Mouse (Mus musculus) olfactory bulb, adult 2 months (tissue): ENCODE measurements around the gene Eif4e1b.

ENCODE experiments used
- CTCF ChIP-seq: fragments of 200-500 bp; IDR thresholded peaks from 2 replicates; pipeline ENCODE4 v1.5.1; 2012; ENCODE audit warnings: low read depth, mild to moderate bottlenecking, low read length, moderate library complexity; ENCODE audit not compliant: insufficient read depth
- POLR2A ChIP-seq: fragments of 200-500 bp; IDR thresholded peaks from 2 replicates; pipeline ENCODE4 v1.6.1; 2012; ENCODE audit warnings: mild to moderate bottlenecking, low read depth, low read length, moderate library complexity; ENCODE audit not compliant: insufficient read depth

- TF ChIP-seq POLR2A (no peak), CTCF (no peak)
Observed at GRCm38 (mm10) chr13:54783235-54783634, 563 bp upstream of the Eif4e1b start.
